Mouse (Mus musculus) small intestine, adult 2 months (tissue): Measurements from ENCODE around the gene Snx8.

Source experiments
- CTCF ChIP-seq: fragments of 200-500 bp; IDR thresholded peaks from 2 replicates; pipeline ENCODE4 v1.5.1; 2012; ENCODE audit warnings: low read depth, mild to moderate bottlenecking, control low read depth, inconsistent platforms, low read length, moderate library complexity, mixed read lengths; ENCODE audit not compliant: insufficient replicate concordance, insufficient read length; ENCODE audit errors: extremely low read depth
- POLR2A ChIP-seq: fragments of 200-500 bp; IDR thresholded peaks from 2 replicates; pipeline ENCODE4 v1.6.1; 2012; ENCODE audit warnings: low read depth, mild to moderate bottlenecking, control low read depth, inconsistent platforms, low read length, moderate library complexity

DNA sequence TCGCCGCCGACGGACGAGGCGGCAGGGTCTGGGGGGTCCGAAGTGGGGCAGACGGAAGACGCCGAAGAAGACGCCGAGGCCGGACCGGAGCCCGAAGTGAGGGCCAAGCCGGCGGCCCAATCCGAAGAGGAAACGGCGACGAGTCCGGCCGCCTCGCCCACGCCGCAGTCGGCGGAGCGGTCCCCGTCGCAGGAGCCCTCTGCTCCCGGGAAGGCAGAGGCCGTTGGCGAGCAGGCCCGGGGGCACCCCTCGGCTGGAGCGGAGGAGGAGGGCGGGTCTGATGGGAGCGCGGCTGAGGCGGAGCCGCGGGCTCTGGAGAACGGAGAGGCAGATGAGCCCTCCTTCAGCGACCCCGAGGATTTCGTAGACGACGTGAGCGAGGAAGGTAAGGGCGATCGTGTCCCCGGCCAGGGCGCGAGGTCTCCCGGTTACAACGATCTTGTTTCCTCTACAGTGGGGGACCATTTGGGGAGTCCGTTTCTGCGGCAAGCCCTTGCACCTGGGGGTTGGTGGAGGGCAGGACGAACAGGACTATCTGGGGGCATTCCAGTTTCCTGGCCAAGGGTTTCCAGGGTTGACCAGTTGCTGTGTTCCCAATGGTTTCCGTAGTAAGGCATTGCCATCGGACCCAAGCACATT lies 30.5 kb upstream of the Snx8 start:
- TF ChIP-seq POLR2A (no peak), CTCF (no peak)
